Mouse (Mus musculus): ENCODE data around the gene Gm28308. TPM values are rescaled to one million over a fixed set of nuclear protein-coding genes. Genes with fewer than 3 reads are reported as not detected.

The Gm28308 gene
- total RNA-seq, 2 experiments from 2014 or later, result not detected

DNA sequence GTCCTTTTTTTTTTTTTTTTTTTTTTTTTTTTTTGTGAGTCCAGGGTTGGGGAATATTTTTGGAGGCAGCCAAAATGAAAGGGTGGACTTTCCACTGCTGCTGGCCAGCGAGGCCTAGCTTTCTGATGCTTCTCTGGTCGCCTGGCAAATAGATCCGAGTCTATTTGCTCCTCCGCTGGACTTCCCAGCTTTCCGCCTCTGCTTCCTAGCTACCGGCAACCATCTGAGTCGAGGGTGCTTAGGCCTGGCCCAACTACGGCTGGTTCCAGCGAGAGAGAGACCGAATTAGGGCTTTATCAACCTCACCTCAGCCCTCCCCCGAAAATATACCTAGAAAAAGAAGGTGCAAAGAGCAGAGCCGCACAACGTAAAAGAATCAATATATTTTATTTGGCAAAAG is 9.6 kb upstream of the Gm28308 start:
- intact Hi-C loops (cut with DNase I), result loop anchor here (5.0 kb wide), 1 partner anchor 350 kb away; no protein-coding TSS in a partner anchor
- no peak for DNase-seq

DNA sequence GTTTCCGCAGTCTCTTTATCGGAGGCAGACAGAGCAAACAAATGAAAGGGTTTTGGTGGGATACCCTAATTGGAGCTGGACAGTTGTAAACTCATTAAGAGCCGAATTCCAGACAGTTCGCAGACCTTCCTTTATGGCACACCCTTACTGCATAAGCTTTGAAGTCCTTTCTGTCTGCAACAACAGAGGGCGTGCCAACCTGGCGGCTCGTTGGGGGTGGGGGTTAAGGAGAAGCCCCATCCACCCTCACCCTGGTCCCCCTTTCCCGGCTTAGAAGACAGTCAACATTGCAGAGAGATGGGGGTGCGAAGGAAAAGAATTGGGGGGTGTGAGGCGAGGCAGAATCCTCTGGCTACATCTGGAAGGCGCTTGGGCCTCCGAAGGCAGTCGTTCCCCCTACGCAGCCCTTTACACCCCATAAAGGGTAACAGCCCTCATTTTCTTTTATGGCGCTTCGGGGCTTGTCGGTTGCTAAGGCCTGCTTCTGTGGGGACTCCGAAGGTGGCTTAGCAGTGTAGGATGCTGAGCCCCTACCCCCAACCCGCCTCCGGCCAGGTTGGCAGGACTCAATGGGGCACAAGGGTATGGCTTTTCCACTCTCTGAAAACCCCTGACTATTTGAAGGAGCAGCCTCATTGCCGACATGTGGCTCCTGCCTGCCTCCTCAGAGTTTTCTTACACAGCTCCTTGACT is 9.0 kb upstream of the Gm28308 start:
- intact Hi-C loops (cut with DNase I), result loop anchor here (2.0 to 5.0 kb wide), 2 partner anchors 350 to 635 kb away; no protein-coding TSS in a partner anchor
- no peak for DNase-seq

DNA sequence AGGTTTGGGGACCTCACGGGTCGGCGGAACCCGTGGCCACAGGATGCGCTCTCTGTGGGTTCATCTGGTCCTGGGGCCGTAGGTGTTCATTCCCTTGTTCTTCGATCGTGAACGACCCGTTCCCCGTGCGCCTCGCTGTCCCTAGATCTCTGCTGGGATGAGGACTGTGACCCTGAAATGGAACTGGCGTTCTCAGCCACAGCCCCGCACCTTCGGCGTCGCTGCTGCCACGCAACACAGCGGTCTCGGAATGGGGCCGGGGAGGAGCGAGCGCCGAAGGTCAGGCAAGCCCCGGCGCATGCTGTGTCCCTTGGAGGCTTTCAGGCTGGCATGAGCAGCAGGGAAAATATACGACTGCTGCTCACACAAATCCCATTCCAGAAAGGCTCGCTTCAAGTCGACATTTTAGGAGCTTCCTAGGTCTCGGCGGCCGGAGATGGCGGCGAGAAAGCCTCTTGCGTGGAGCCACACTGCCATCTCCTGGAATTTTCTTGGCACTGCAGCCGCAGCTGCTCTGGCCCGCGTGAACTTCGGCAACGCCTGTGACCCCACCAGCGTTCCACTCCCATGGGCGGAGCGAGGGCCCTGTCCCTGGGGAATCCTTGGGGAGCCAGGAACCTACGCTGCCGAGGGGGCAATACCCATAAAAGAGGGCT is 8.3 kb upstream of the Gm28308 start, which contains the start of gene Hoxa7:
Gene Hoxa7, minus strand, starts transcription at position 518 of the 656 bp plus-strand sequence.
- DNase-seq, result peak; percentile 90 to 91
- intact Hi-C loops (cut with DNase I), result loop anchor here (2.0 to 5.0 kb wide), 2 partner anchors 349 to 635 kb away; no protein-coding TSS in a partner anchor

DNA sequence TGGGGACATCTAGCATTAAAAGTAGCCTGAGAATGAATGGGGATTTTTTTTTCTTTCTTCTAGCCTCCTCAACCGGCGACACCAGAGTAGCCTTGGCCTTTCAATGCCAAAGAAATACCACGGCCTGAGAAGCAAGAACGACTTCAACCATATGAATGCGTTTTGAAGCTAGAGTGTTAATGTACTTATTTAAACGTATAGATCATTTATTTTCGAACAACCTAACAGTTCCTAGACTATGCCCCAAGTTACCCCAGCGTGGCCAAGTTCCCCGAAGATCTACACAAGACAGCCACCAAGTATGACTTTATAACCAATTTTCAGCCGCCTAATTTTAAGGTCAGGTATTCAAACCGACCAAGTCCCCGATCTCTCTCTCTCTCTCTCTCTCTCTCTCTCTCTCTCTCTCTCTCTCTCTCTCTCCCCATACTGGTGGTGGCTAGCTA is 7.7 kb upstream of the Gm28308 start:
- no peak for DNase-seq
- intact Hi-C loops (cut with DNase I), result loop anchor here (2.0 to 5.0 kb wide), 2 partner anchors 349 to 634 kb away; no protein-coding TSS in a partner anchor

DNA sequence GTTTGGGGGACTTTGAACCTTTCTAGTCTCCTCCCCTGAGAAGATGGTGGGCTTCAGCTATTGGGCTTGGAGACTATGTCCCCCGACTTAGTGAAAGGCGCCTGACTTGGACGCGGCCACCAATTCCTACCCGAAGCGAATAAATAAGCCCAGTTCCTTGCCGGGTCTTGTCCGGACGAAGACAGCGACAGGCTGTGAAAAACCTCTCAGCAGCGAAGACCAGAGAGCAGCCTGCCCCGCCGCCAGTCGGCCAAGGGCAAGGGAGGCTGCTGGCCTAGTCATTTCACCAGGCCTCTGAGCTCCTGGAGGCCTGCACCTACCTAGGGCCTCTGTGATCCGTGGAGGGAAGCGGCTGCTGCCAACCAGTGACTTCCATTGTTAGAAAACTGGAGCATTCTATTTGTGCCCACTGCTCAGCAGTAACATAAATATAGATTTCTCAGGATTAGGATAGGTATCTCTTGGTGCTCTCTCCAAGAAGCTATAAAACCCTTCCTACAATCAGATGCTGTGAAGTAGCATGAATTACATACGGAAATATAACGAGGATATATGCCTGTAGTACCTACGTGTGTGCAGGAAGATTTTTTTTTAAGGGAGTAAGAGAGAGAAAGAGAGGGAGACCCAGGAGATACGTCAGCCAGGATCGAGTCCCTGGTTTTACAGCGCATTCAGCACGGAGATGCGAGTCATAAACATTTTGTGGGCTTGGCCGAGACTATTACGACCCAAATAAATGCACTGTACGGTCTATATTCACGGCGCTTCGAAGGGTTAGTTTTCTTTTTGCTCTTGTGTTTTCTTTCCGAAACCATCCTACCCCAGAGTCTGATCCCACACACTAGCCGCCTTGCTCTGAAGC is 7.1 kb upstream of the Gm28308 start:
- no peak for DNase-seq

DNA sequence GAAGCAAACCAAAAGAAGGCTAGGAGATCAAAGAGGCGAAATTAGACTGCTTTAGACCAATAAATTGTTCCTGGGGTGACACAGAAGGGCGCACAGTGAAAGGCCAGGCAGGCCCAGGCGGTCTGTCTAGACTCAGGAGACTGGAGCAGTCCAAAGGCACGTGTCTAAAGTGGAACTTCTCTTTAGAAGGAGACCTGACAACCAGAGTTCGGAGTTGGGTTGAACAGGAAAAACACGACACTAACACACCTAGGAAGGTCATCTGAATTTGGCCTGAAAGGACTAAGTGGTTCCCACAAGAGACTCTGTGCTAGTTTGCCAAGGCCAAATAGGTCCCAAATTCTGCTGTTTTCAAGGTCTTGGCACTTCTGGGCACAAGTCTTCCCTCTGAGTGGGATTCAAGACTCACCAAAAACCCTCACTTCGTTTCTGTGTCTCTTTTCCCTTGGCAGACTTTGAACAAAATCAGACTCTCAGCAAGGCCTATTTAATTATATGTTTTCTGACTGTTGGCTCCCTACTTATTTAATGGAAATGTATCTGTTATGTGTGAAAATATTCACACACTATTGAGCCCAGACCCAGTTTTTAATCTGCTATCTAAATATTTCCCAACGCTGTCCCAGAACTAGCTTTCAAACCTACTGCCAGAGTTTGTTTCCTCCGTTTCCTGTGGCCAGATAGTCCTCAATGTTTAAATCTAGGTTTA is 6.2 kb upstream of the Gm28308 start:
- intact Hi-C loops (cut with DNase I), result loop anchor here (5.0 kb wide), 2 partner anchors 837 to 1042 kb away; no protein-coding TSS in a partner anchor
- no peak for DNase-seq

More for the DNA sequence above, 7.1 kb upstream of the Gm28308 start:
- intact Hi-C loops (cut with DNase I), result loop anchor here (2.0 to 5.0 kb wide), 2 partner anchors 348 to 633 kb away; no protein-coding TSS in a partner anchor

DNA sequence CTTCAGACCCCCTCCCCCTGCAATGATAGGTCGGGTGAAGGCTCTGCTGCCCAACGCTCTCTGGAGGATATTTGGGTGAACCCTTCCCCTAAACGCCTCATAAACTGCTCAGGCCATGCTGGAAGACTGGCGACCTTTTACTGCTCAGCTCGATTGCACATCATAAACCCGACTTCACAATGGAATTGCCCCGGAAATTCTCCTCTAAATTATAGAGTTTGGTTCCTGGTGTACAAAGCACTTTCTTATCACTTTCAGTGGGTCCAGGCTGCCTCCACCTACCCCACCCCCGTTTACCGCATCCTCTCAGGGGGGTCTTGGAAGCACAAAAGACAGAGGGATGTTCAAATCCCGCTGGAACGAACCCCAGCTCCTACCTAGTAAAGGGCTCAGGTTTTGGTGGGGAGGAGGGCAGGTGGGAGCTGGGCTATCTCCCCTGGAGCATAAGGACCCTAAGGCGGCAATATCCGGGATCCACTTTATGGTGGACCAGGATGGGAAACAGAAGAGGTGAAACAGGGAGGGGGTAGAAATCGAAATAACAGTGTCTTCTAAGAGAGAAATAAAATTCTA is 5.6 kb upstream of the Gm28308 start:
- peak in 1 of 2 experiments; percentile 2 for DNase-seq
- intact Hi-C loops (cut with DNase I), result loop anchor here (5.0 kb wide), 2 partner anchors 836 to 1041 kb away; no protein-coding TSS in a partner anchor

DNA sequence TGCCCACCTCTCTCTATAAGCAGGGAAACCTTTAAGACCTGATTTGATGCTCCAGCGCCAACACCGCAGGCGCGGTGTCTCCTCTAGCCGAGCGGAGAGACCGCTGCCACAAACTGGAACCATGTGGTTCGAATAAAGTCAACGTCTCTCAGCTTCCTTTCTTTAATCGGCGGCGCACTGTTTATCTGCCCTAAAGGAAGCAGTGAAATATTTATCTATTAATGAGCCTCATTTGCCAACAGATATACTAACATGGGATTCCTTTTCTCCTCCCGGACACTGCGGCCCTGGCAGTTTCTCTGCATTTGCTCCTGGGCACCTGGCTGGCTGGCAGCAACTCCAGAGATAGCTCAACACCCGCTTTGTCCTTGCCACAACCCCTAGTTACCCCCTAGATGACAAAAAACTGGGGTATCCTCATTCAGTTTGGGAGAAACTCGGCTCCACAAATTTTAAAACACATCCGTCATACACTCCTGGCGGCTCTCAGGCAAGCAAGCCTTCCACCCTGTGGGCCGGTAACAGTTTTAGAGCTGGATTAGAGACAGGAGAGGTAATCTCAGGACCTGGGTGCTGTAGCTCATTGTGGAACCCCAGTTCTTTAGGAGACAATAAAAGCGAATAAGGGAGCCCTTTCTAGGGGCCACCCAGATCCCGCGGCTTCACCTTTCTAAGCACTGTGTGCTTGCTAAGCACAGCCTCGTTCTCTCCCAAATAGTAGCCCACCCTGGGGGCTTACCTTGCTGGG is 4.9 kb upstream of the Gm28308 start:
- DNase-seq, result peak in 1 of 2 experiments; percentile 7
- intact Hi-C loops (cut with DNase I), result loop anchor here (5.0 kb wide), 2 partner anchors 836 to 1041 kb away; no protein-coding TSS in a partner anchor

DNA sequence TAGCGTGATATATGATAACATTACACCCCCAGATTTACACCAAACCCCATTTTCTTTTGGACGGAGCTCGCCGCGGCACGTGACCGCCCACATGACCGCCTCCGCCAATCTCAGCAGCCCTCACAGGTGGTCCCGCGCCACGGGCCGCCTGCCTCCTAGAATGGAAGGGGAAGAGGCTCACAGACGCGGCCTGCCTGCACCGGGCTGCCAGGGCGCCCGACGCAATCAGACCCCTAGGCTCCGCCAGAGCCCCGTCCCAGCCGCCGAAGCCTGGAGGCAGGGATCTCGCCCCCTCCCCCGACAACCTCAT is 4.3 kb upstream of the Gm28308 start:
- no peak for DNase-seq
- intact Hi-C loops (cut with DNase I), result loop anchor here (5.0 kb wide), 2 partner anchors 835 to 1040 kb away; no protein-coding TSS in a partner anchor

DNA sequence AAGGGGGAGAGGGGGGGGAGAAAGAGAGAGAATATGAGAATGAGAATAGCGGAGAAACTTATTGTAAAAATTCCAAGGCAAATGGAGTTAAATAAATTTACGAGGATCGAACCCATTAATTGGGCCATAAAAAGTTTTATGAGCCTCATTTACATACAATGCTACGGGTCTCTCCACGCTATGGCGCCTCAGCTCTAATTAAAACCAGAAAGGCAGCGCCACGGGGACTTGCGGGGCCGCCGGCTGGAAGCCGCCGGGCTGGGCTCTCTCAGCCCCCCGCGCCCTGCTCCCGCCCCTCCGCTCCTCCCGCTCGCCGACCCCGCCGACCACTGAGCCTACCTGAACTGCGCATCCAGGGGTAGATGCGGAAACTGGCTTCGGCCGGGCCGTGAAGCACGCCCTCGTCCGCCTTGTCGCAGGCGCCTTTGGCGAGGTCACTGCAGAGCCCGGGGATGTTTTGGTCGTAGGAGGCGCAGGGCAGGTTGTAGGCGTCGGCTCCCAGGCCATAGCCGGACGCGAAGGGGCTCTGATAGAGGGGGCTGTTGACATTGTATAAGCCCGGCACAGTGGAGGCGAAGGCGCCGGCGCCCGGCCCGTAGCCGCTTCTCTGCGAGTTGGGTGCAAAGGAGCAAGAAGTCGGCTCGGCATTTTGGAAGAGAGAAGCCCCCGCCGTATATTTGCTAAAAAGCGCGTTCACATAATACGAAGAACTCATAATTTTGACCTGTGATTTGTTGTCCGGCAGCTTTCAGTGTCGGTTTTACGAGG is 3.7 kb upstream of the Gm28308 start:
- intact Hi-C loops (cut with DNase I), result loop anchor here (5.0 kb wide), 2 partner anchors 835 to 1040 kb away; no protein-coding TSS in a partner anchor
- DNase-seq, result peak in 1 of 2 experiments; percentile 24

DNA sequence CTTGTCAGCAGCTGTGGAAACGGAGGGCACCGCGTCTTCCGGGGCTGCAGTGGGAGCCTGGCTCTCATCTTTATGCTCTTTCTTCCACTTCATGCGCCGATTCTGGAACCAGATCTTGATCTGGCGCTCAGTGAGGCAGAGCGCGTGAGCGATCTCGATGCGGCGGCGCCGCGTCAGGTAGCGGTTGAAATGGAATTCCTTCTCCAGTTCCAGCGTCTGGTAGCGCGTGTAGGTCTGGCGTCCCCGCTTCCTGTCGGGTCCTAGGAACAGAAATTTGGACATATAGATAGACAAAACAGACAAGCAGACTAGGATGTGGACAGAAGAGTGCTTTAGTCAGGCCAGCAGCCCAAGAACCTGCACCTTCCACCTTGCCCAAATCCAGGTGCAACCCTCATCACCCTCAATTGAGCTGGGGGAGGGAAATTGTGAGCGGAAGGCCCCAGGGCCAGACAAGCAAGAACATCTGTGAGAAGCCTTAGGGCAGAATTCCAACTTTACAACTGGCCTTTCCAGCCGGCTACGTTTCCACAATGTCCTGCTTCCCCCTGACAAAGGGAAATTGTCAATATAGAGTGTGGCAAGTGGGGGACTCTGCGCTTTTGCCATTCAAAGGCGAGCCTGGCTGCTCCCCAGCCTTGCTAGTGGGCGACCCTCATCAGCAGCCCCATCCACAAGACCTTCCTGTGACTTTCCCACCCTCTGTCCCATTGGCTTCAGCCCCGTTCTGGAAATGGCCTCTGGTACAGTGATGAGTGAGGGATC is 2.8 kb upstream of the Gm28308 start:
- no peak for DNase-seq
- intact Hi-C loops (cut with DNase I), result loop anchor here (5.0 kb wide), 2 partner anchors 834 to 1039 kb away; no protein-coding TSS in a partner anchor

DNA sequence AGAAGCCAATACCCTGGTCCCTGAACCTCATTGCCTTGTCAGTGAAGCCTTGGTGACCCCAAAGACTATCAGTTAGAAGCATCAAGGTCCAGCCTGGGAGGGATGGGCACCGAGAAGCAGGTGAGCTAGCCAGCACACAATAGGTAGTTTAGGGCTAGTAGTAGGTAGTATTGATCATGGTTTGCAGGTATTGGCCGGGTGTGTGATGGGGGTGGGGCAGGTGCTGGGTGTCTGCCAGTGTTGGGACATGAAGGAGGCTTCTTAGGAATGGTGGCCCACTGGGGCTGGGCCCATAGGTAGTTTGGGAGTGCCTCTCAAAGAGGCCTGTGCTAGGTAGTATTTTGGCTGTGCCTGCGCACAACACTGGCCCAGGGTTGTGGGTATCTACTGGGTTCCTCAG is 1.9 kb upstream of the Gm28308 start:
- no peak for DNase-seq
- intact Hi-C loops (cut with DNase I), result loop anchor here (5.0 kb wide), 2 partner anchors 833 to 1038 kb away; no protein-coding TSS in a partner anchor

DNA sequence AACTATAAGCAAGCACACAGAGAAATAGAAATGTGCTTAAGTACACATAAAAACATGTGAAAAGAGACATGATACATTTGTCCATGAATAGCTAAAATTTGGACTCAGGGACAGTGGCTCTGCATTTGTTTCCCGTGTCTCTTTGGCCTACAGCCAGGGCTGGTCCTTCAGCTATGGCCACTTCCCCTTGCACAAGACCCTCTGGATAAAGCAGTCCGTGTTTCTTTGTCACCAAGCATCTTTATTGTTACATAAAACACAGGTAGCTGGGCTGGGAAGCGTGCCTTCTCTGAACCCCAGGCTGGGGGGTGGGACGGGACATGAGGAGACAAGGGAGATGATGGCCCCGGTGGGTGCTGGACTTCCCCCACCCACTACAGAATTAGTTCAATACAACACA is 1.1 kb upstream of the Gm28308 start:
- intact Hi-C loops (cut with DNase I), result no loop called here
- no peak for DNase-seq

DNA sequence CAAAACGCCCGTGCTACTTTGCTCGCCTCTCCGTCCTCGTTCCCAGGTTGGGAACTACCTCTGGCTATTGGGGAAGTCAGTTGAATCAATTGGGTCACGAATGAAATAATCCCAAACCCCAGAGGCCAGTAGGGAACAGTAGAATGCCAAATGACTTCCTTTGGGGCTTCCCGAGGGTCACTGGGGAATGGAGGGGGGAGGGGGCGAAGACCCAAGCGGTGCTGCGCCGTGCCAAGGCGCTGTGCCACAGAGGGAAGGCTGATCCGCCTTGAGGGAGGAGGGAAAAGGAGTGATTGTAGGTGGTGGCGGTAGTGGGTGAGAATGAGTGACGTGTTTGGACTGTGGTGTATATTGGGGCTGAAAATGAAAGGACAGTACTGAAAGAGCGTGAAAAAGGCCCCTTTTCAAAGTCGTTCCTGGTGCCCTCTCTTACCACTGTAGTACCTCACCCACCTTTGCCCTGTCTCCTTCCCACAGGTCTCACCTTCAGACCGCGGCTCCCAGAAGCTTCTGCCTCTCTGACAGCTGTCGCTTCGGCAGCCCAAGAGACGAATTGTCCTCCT is 502 bp downstream of the Gm28308 start:
- intact Hi-C loops (cut with DNase I), result no loop called here
- DNase-seq, result no peak

DNA sequence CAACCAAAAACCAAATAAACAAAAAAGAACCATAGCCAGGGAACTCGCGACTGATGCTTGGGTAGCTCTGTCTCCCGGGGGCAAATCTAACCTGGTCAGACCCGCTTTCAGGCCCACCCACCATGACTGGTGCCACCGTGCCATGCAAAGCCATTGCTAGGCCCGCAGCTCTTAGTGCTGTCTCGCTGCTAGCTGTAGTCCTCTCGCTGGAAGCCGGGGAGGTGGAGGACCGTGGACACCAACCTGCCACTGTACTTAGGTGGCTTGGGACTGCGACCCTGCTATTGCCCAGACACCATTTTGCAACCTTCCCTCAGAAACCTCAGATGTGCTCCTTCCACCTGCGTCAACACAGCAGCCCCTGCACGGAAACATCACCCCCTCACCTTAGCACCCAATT is 1.2 kb downstream of the Gm28308 start:
- no peak for DNase-seq

DNA sequence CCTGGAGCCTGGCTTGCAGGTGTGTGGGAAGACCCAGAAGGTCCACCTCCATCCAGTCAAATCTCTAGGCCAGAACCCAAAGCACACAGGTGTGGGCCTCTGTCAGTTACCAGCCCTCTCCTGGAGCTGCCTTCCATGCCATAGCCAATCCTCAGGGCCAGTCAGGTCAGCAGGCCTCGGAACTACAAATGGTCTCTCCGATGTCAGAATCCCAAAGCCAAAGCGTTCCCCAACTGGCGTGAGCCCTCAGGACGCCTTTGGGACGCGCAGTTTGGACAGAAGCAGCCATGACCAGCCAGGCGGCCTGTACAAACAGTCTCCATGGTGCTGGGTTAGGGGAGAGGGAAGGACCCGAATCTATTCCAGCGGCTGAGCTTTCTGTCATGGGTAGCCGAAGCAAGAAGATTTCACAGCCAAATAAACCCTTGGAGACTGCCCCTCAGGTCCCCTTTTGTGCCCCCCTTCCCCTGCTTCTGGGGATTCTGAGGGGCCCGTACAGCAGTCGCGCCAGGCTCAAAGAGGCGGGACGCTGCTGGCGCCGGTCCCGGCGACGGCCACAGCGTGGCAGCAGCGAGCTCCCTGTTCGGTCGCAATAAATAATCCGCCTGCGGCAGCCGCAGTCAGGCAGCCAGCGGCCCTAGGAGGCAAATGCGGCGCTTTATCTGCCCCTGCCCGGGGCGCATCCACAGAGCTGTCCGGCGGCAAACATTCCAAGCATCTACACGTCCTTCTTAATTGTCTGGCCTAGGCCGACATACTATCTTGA is 1.8 kb downstream of the Gm28308 start:
- intact Hi-C loops (cut with DNase I), result no loop called here
- DNase-seq, result peak; percentile 75 to 77

More for the DNA sequence above, 1.2 kb downstream of the Gm28308 start:
- intact Hi-C loops (cut with DNase I), result no loop called here

Measured in heart, postnatal 36 days (tissue).